Mouse (Mus musculus): ENCODE data around the gene Mex3a. TPM values are rescaled to one million over a fixed set of nuclear protein-coding genes. Genes with fewer than 3 reads are reported as not detected.
A peak's percentile ranks its signal among the peaks of the same experiment; 100 is the strongest.

Mex3a gene
- polyA plus RNA-seq, 1 experiment from 2014 or later: 19.2 TPM

DNA sequence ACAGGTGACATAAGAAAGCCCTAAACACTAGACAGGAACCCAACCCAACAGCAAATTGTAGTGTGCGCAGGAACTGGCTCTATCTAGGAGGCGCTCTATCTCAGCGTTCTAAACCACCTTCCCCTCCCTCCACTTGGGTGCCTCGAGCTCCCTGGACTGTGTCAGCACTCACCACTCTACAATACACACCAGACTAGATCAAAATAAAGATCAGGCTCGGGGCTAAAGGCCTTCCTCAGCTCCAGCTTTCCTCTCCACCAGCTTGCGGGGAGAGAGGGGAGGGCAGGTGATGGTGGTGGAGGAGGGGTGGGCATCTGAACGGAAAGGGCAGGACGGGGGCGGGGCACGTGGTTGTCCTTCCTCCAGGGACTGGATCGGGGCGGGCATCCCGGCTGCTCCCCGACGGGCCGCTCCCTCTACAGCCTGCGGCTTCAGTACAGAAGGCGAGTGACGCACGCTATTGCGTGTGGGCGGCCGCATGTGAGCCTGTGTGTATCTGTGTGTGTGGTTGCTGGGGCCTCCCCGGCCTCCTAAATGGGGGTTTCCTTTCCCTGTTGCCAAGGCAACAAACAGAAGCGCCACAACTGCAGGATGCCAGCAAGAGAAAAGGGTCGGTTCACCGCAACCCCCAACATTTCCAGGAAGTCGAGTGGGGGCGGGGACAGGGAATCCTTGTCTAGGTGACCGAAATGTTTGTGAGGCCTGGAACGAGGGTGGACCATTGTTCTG is 22.3 kb upstream of the Mex3a start, which contains the start of gene Lmna:
Gene Lmna (minus strand): TSS at position 265 of the 729 bp plus-strand sequence.
- H3K9me3 ChIP-seq (replicated peaks): no peaks in the 10 kb centered on the region
- H3K4me3 ChIP-seq (replicated peaks): peak within 1 kb of the TSS; percentile 39
- no peaks in the 10 kb centered on the region; the same call in 1 of the 2 replicates for H3K27me3 ChIP-seq (replicated peaks)
- ATAC-seq (ENCODE audit: low FRiP score): peak; percentile 94
- peaks cover 39% of the 10 kb centered on the region for H3K4me1 ChIP-seq
- peak within 1 kb of the TSS; percentile 60 for H3K4me2 ChIP-seq
- H3K36me3 ChIP-seq: no peaks in the 10 kb centered on the region
- peak within 1 kb of the TSS; percentile 46 for H3K9ac ChIP-seq (replicated peaks)
- WGBS: under 1% methylated on average over 31 of the region's 31 CpGs
- H3K27ac ChIP-seq (replicated peaks): peak within 1 kb of the TSS; percentile 88

DNA sequence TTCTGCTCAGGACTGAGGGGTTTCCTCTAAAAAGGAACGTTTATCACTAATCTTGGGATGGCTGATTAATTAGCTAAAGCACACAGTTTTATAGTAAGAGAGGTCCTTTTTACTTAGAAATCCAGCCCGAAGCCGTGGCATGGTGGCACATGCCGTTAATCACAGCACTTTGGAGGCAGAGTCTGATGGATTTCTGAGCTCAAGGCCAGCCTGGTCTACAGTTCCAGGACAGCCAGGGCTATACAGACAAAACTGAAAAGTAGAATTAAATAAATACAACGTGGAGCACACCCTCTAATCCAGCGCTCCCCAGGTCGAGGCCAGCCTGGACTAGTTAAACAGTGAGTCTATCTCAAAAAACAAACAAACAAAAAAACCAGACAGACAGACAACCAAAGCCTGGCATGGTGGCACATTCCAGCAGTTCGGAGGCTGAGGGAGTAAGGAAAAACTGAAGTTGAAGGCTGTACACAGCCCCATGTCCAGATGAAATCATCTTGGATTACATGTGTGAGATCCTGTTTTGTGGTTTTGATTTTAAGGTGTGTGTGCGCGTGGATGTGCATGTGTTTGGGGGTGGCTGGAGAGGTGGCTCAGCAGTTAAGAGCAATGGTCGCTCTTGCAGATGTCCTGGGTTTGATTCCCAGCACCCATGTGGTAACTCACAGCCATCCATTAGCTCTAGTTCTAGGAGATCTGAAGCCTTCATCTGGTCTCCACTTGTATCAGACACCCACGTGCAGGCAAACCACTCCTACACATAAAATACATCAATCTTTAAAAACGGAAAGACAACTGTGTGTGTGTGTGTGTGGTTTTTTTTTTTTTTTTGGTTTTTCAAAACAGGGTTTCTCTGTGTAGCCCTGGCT is 21.5 kb upstream of the Mex3a start:
- Histone ChIP-seq H3K4me3 (replicated peaks) (peak overlapping the region; percentile 39), H3K36me3 (no peaks in the 10 kb centered on the region), H3K9ac (replicated peaks) (peak overlapping the region; percentile 46; the same call in 1 of the 2 replicates), H3K27ac (replicated peaks) (peak overlapping the region; percentile 88), H3K4me1 (peaks cover 39% of the 10 kb centered on the region), H3K27me3 (replicated peaks) (no peaks in the 10 kb centered on the region), H3K9me3 (replicated peaks) (no peaks in the 10 kb centered on the region), H3K4me2 (peak overlapping the region; percentile 60)
- WGBS: 49% methylated on average over 13 of the region's 13 CpGs
- ATAC-seq (ENCODE audit: low FRiP score): no peak

- Histone ChIP-seq H3K9me3 (replicated peaks) (no peaks in the 10 kb centered on the region), H3K4me1 (peaks cover 39% of the 10 kb centered on the region), H3K4me2 (no peak overlapping the region), H3K27ac (replicated peaks) (0 out of 2 replicates have a peak overlapping the region, but pooled peaks have one; percentile 30), H3K36me3 (no peaks in the 10 kb centered on the region), H3K9ac (replicated peaks) (no peak overlapping the region), H3K4me3 (replicated peaks) (no peak overlapping the region), H3K27me3 (replicated peaks) (no peaks in the 10 kb centered on the region)
- 64% methylated on average over 4 of the region's 4 CpGs for WGBS
- no peak for ATAC-seq (ENCODE audit: low FRiP score)
Observed at GRCm38 (mm10) chr3:88511559-88511958, 20.6 kb upstream of the Mex3a start.

DNA sequence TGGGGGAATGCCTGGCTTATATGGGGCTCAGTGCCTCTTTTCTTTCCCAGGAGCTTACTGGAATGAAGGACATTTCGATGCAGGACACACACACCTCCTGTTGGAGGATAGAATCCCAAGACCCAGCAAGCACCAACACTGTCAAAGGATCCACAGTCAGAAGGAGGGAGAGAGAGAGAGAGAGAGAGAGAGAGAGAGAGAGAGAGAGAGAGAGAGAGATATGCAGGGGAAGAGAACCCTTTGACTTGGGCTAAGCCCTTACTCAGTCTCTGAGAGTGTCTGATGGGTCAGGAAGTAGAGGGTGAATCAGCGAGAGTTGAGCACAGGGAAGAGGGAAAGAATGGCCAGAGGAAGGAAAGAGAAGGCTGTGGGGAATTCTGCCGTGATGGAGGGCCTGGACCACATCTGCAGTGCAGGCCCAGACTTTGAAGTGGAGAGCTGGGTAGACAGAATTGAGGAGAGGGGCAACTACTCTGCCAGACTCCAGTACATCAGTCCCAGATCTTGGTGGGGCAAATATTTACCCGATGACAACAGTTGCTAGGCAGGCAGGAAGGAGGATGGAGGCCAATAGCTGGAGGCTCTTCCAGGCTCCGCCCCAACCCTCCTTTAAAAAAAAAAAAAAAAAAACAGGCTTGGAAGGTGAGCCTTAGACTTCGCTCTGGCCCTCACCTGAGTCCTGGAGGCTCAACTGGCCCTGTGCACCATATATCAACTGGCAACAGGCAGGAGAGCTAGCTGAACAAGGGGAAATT is 19.9 kb upstream of the Mex3a start:
- ATAC-seq (ENCODE audit: low FRiP score): no peak
- Histone ChIP-seq H3K4me3 (replicated peaks) (no peak overlapping the region), H3K27me3 (replicated peaks) (no peaks in the 10 kb centered on the region), H3K9ac (replicated peaks) (no peak overlapping the region; the same call in 1 of the 2 replicates), H3K9me3 (replicated peaks) (no peaks in the 10 kb centered on the region), H3K36me3 (no peaks in the 10 kb centered on the region), H3K27ac (replicated peaks) (0 out of 2 replicates have a peak overlapping the region, but pooled peaks have one; percentile 30), H3K4me2 (no peak overlapping the region), H3K4me1 (peaks cover 39% of the 10 kb centered on the region)
- 40% methylated on average over 6 of the region's 6 CpGs for WGBS

GRCm38 (mm10) chr3:88512896-88513545 is 19.2 kb upstream of the Mex3a start:
- Histone ChIP-seq H3K36me3 (no peaks in the 10 kb centered on the region), H3K4me3 (replicated peaks) (no peak overlapping the region), H3K9me3 (replicated peaks) (no peaks in the 10 kb centered on the region), H3K27ac (replicated peaks) (0 out of 2 replicates have a peak overlapping the region, but pooled peaks have one; percentile 30), H3K9ac (replicated peaks) (no peak overlapping the region; the same call in 1 of the 2 replicates), H3K4me1 (peaks cover 39% of the 10 kb centered on the region), H3K27me3 (replicated peaks) (no peaks in the 10 kb centered on the region), H3K4me2 (no peak overlapping the region)
- 49% methylated on average over 15 of the region's 15 CpGs for WGBS
- ATAC-seq (ENCODE audit: low FRiP score): no peak

DNA sequence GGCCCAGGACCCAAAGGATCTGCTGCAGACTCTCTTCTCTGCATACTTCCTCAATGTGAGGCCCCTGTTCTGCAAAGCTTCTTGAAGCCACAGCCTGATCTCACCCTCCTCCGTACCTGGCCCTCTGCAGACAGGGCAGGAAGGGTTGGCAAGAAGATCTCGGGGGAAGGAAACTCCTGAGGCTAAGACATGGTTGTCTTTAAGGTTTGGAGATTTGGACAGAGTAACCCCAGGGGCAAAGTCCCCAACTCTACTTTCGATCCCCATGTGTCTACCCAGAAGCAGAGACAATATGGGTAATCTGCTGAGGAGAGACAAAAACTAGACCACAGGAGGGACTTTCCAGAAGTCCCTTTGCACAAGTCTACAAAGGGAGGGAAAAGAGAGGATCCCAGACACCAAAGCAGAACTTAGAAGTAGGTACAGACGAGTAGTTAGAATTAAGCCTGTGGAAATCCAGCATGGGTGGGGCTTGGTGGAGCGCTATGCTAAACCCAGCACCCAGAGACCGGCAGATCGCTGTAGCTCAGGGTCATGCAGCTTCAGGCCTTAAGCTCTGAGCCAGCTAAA is 18.6 kb upstream of the Mex3a start:
- no peak overlapping the region for H3K4me3 ChIP-seq (replicated peaks)
- no peak for ATAC-seq (ENCODE audit: low FRiP score)
- 86% methylated on average over 7 of the region's 7 CpGs for WGBS
- no peaks in the 10 kb centered on the region for H3K27me3 ChIP-seq (replicated peaks)
- H3K4me2 ChIP-seq: no peak overlapping the region
- H3K4me1 ChIP-seq: peaks cover 39% of the 10 kb centered on the region
- no peaks in the 10 kb centered on the region for H3K9me3 ChIP-seq (replicated peaks)
- no peak overlapping the region for H3K27ac ChIP-seq (replicated peaks)
- no peak overlapping the region for H3K9ac ChIP-seq (replicated peaks)
- H3K36me3 ChIP-seq: no peaks in the 10 kb centered on the region

DNA sequence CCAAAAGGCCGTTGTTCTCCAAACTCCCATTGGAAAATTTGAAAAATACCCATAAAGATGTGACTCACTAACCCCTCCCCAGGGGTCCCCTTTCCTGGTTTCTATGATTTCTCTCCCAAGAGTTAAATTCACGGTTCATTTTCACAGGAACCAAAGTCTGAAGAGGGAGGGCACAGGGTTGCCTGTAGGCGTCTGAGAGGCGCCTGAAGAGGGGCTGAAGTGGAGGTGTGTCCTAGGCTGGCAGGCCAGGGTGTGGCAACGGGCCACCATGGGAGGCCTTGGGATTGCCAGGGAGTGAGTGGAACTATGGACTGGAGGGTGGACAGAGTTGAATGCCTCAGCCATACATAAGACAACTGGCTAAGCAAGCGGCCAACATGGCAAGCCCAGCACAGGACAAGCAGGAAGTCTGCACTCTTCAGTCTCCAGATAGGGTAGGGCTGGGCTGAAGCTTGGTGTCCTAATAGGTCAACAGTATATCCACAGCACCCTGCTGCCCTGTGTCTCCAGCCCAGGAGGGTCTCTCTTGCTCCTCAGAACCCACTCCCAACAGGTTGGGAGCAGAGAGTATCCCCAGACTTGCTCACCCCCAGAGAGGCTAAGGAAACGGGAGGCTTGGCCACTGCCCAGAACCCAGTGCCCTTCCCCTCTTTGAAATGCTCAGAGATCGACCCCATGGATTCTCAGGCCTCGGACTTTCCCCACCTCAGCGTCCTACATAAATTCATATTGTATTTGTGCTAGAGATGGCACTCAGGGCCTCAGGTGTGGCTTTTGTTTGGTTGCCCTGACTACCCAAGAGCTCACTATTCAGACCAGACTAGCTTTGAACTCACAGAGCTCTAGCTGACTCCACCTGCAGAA is 17.7 kb upstream of the Mex3a start:
- Histone ChIP-seq H3K4me1 (peaks cover 35% of the 10 kb centered on the region), H3K4me3 (replicated peaks) (no peak overlapping the region), H3K9me3 (replicated peaks) (no peaks in the 10 kb centered on the region), H3K4me2 (no peak overlapping the region), H3K9ac (replicated peaks) (no peak overlapping the region), H3K27me3 (replicated peaks) (no peaks in the 10 kb centered on the region), H3K36me3 (no peaks in the 10 kb centered on the region), H3K27ac (replicated peaks) (no peak overlapping the region)
- no peak for ATAC-seq (ENCODE audit: low FRiP score)
- 82% methylated on average over 10 of the region's 10 CpGs for WGBS

- Histone ChIP-seq H3K4me1 (peaks cover 29% of the 10 kb centered on the region), H3K27ac (replicated peaks) (no peak overlapping the region), H3K27me3 (replicated peaks) (no peaks in the 10 kb centered on the region), H3K9me3 (replicated peaks) (no peaks in the 10 kb centered on the region), H3K4me2 (no peak overlapping the region), H3K4me3 (replicated peaks) (no peak overlapping the region), H3K9ac (replicated peaks) (no peak overlapping the region), H3K36me3 (no peaks in the 10 kb centered on the region)
- WGBS: 88% methylated on average over 2 of the region's 2 CpGs
- ATAC-seq (ENCODE audit: low FRiP score): no peak
Observed at GRCm38 (mm10) chr3:88515095-88515386, 17.2 kb upstream of the Mex3a start.

- Histone ChIP-seq H3K4me3 (replicated peaks) (no peak overlapping the region), H3K4me1 (peaks cover 19% of the 10 kb centered on the region), H3K27me3 (replicated peaks) (no peaks in the 10 kb centered on the region), H3K9me3 (replicated peaks) (no peaks in the 10 kb centered on the region), H3K9ac (replicated peaks) (no peak overlapping the region), H3K4me2 (no peak overlapping the region), H3K36me3 (no peaks in the 10 kb centered on the region), H3K27ac (replicated peaks) (no peak overlapping the region)
- ATAC-seq (ENCODE audit: low FRiP score): no peak
- 71% methylated on average over 2 of the region's 2 CpGs for WGBS
Observed at GRCm38 (mm10) chr3:88516407-88516806, 15.8 kb upstream of the Mex3a start.

DNA sequence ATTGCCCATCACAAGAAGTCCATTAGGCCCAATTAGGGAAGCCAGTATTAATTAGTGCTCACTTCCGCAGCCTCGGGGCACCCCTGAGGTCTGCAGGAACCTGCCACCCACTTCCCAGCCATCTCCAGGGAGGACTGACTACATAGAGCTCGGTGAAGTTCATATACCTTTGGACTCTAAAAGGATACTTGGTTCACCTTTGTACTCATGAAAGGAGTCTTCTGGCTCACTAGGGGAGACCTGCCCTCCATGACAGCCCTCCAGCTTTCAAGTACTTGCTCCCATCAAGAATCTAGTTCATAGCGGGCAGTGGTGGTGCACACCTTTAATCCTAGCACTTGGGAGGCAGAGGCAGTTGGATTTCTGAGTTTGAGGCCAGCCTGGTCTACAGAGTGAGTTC is 13.8 kb upstream of the Mex3a start:
- Histone ChIP-seq H3K9ac (replicated peaks) (no peak overlapping the region), H3K27ac (replicated peaks) (no peak overlapping the region), H3K4me1 (peaks cover under 1% of the 10 kb centered on the region), H3K4me3 (replicated peaks) (no peak overlapping the region), H3K27me3 (replicated peaks) (no peaks in the 10 kb centered on the region), H3K4me2 (no peak overlapping the region), H3K36me3 (no peaks in the 10 kb centered on the region), H3K9me3 (replicated peaks) (no peaks in the 10 kb centered on the region)
- whole genome bisulfite sequencing: 69% methylated on average over 4 of the region's 4 CpGs
- no peak for ATAC-seq (ENCODE audit: low FRiP score)
